Mouse (Mus musculus) kidney, postnatal 0 days (tissue): ENCODE measurements around the gene Acot1. TPM values are rescaled to one million over a fixed set of nuclear protein-coding genes. Genes with fewer than 3 reads are reported as not detected.

Experiments
- ATAC-seq: fragments of 200-750 bp; cut with Nextera tagmentation; replicated peaks from 2 replicates; pipeline ENCODE4 v1.8.0; 2017; ENCODE audit warnings: low read depth, moderate number of reproducible peaks, moderate TSS enrichment, moderate library complexity; ENCODE audit not compliant: low FRiP score
- DNase-seq: peaks from one replicate; pipeline ENCODE4 v3.0.0-alpha.2; 2016; ENCODE audit warnings: low spot score
- H3K27ac ChIP-seq: fragments of 300-500 bp; sonication (generic); 2 replicates; pipeline ENCODE4 v1.5.1; 2014; ENCODE audit warnings: mild to moderate bottlenecking
- H3K27me3 ChIP-seq: fragments of 300-500 bp; sonication (generic); 2 replicates; pipeline ENCODE4 v1.6.1; 2014; ENCODE audit warnings: low read length, mixed read lengths; ENCODE audit not compliant: insufficient read depth
- H3K36me3 ChIP-seq: fragments of 300-500 bp; sonication (generic); 2 replicates; pipeline ENCODE4 v1.6.1; 2014; ENCODE audit warnings: low read length, mixed read lengths; ENCODE audit not compliant: insufficient read depth
- H3K4me1 ChIP-seq: fragments of 300-500 bp; sonication (generic); replicated peaks from 2 replicates; pipeline ENCODE4 v1.6.1; 2014; ENCODE audit warnings: antibody characterized with exemption, low read length, mixed read lengths; ENCODE audit not compliant: insufficient read depth
- H3K4me2 ChIP-seq: fragments of 300-500 bp; sonication (generic); 2 replicates; pipeline ENCODE4 v1.6.1; 2014; ENCODE audit warnings: mild to moderate bottlenecking, low read length, moderate library complexity, mixed read lengths
- H3K4me3 ChIP-seq: fragments of 300-500 bp; sonication (generic); replicated peaks from 2 replicates; pipeline ENCODE4 v1.5.1; 2014; ENCODE audit warnings: low read depth, low read length
- H3K9ac ChIP-seq: fragments of 300-500 bp; sonication (generic); 2 replicates; pipeline ENCODE4 v1.6.1; 2014; ENCODE audit warnings: low read depth, low read length
- H3K9me3 ChIP-seq: fragments of 300-500 bp; sonication (generic); replicated peaks from 2 replicates; pipeline ENCODE4 v1.6.1; 2016; ENCODE audit warnings: low read length, inconsistent platforms, mixed read lengths
- CTCF ChIP-seq: IDR thresholded peaks from 2 replicates; pipeline ENCODE4 v1.5.1; 2016; ENCODE audit warnings: antibody characterized with exemption, low read depth, mild to moderate bottlenecking, moderate library complexity
- WGBS: fragments of 180-500 bp; shearing (Covaris S2); extraction: QIAGEN DNeasy Blood & Tissue Kit; methylation state at CpG from one replicate; pipeline ENCODE4 v1.1.7; 2014; 5-methylcytosine and 5-hydroxymethylcytosine counted together
- polyA plus RNA-seq: library from polyadenylated mRNA; unstranded; fragments of >200 nt; fragmentation: Nextera tagmentation; extraction: Ambion mirVana; gene quantifications from 2 replicates; pipeline ENCODE4 v1.2.1, GENCODE M21; 2015

Acot1 gene
- polyA plus RNA-seq, 1 experiment from 2014 or later = 176 TPM

DNA sequence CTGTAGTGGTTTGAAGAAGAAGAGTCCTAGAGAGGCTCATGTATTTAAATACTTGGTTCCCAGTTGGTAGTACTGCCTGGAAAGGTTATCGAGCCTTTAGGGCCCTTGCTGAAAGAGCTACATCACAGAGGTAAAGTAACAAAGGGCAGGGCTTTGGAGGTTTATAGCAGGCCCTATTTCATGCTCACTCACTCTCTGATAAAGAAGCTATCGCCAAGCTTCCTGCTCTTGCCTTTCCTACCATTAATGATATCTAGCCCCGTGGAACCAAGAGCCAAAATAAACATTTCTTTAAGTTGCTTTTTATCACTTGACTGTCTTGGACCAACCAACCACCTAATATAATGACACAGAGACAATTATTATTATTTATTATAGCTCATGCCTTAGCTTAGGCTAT, 8.9 kb upstream of the Acot1 start:
- no peak overlapping the region for H3K4me3 ChIP-seq
- peaks cover 3% of the 10 kb centered on the region; the same call in 1 of the 2 replicates for H3K9me3 ChIP-seq
- 19% methylated on average over 3 of the region's 3 CpGs for WGBS
- H3K4me2 ChIP-seq = no peak overlapping the region
- no peaks in the 10 kb centered on the region for H3K4me1 ChIP-seq
- DNase-seq = no peak
- no peak for TF ChIP-seq CTCF
- ATAC-seq = no peak
- H3K9ac ChIP-seq = no peak overlapping the region
- no peaks in the 10 kb centered on the region for H3K36me3 ChIP-seq
- H3K27ac ChIP-seq = no peak overlapping the region
- no peaks in the 10 kb centered on the region for H3K27me3 ChIP-seq

DNA sequence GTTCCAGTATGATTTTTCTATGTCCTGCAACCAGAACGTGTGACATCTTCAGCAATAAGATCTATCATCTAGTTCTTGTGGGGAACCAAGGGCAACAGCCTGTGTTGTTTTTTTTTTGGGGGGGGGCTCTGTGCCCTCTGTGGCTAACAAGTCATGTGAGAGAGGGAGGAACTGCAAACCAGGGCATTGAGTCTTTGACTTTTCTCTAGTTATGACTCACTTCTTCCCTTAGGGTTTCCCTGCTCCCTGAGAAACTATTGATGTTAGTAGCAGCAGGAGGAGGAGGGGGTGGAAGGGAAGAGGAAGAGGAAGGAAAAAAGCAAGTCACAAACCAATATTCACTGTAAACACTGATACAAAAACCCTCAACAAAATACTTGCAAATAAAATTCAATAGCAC, 5.4 kb upstream of the Acot1 start:
- DNase-seq = no peak
- 64% methylated on average over 1 of the region's 1 CpGs for WGBS
- no peak overlapping the region for H3K9ac ChIP-seq

GRCm38 (mm10) chr12:84008251-84008650, 1.0 kb upstream of the Acot1 start:
- no peak for TF ChIP-seq CTCF
- no peaks in the 10 kb centered on the region for H3K36me3 ChIP-seq
- WGBS = 88% methylated on average over 10 of the region's 12 CpGs
- DNase-seq (no peak), ATAC-seq (no peak)
- H3K9ac ChIP-seq = no peak overlapping the region
- H3K27ac ChIP-seq = no peak overlapping the region
- no peaks in the 10 kb centered on the region for H3K27me3 ChIP-seq
- H3K4me1 ChIP-seq = peaks cover 16% of the 10 kb centered on the region
- no peak overlapping the region for H3K4me3 ChIP-seq
- no peak overlapping the region for H3K4me2 ChIP-seq
- no peaks in the 10 kb centered on the region for H3K9me3 ChIP-seq

More for the DNA sequence above, 5.4 kb upstream of the Acot1 start:
- Histone ChIP-seq H3K4me3 (no peak overlapping the region), H3K27ac (no peak overlapping the region), H3K4me2 (no peak overlapping the region), H3K9me3 (peaks cover 3% of the 10 kb centered on the region; the same call in 1 of the 2 replicates), H3K4me1 (0 out of 2 replicates have a peak, but pooled peaks cover 6% of the 10 kb centered on the region), H3K36me3 (no peaks in the 10 kb centered on the region), H3K27me3 (no peaks in the 10 kb centered on the region)
- TF ChIP-seq CTCF = no peak
- ATAC-seq = no peak

DNA sequence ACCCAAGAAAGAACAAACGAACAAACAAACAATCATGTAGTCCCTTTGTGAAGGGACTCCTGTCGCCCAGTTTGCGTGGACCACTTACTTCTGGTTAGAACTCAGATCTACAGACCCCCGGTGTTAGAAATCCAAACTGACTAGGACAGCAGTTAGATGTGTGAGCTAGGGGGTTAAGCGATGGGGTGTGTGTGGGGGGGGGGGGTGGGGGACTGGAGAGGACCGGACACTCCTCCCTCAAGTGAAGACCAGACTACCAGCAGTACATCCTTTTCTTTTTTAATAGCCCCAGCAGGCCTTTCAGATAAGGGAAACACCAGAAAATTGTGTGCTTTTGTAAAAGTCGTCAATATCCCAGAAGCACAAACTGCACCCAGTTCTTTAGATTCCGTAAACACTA, 561 bp upstream of the Acot1 start:
- Histone ChIP-seq H3K4me3 (peak overlapping the region; percentile 37), H3K4me1 (peaks cover 16% of the 10 kb centered on the region), H3K9ac (peak overlapping the region; percentile 58), H3K4me2 (peak overlapping the region; percentile 56), H3K27ac (peak overlapping the region; percentile 73), H3K36me3 (no peaks in the 10 kb centered on the region), H3K27me3 (no peaks in the 10 kb centered on the region), H3K9me3 (no peaks in the 10 kb centered on the region)
- ATAC-seq (no peak), DNase-seq (no peak)
- no peak for TF ChIP-seq CTCF
- 65% methylated on average over 8 of the region's 8 CpGs for WGBS

DNA sequence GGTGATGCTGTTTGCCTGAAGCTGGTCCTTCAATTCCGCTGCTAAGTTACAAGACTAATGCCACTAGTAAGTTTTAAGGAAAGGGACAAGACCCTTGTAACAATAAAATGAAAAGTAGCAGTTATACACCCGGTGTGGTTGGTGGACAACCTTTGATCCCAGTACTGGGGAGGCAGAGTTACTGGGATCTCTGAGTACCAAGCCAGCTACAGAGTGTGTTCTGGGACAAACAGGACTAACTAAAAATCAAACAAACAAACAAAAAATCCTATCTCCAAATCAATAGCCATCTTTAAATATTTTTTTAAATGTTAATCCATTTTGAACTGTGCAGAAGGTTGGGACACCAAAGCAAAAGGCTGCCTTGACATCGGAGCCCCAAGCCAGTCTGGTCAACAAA, 911 bp downstream of the Acot1 start:
- H3K4me3 ChIP-seq = peak overlapping the region; percentile 37
- no peaks in the 10 kb centered on the region for H3K27me3 ChIP-seq
- DNase-seq (no peak), ATAC-seq (no peak)
- no peaks in the 10 kb centered on the region for H3K9me3 ChIP-seq
- H3K9ac ChIP-seq = 0 out of 2 replicates have a peak overlapping the region, but pooled peaks have one; percentile 58
- WGBS = 63% methylated on average over 3 of the region's 3 CpGs
- peak overlapping the region; percentile 56 for H3K4me2 ChIP-seq
- TF ChIP-seq CTCF = no peak
- H3K36me3 ChIP-seq = peaks cover 8% of the 10 kb centered on the region; the same call in 1 of the 2 replicates
- H3K27ac ChIP-seq = peak overlapping the region; percentile 48; the same call in 1 of the 2 replicates
- H3K4me1 ChIP-seq = peaks cover 16% of the 10 kb centered on the region

DNA sequence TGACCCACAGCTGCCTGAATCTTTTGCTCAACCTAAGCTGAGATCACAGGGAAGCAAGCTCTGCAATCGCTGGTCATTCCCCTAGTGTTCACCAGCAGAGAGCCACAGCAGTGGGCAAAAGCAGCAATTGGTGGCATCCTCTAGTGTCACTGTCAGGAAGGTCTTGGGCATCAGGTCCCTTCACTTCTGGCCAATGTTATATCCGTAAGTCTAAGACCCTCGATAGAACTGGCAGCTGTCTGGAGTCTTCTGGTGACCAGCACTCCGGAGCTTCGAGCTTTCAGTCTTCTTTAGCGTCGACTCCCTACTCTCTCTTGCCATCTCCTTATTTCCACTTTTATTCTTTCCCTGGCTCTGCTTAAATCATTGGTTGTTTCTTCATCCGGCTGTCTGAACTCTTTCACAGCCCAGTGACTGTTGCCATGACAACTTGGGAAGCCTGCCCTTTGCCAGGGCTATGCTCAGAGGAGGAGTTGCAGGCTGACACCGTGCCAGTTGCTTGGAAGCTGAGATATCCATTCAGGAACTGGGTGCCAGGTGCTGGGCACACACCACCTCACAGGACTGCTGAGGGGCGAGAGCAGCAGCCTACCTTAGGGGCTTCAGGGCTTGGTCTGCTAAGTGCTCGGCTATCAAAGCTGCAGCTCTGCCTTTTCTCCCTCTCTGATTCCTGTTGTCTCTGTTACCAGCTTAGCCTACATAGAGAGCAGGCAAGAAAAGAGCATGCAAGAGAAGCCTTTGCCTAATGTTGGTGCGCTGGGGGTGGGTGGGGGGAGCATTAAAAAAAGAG, 2.2 kb downstream of the Acot1 start:
- peaks cover 16% of the 10 kb centered on the region for H3K4me1 ChIP-seq
- peak; percentile 93 for DNase-seq
- peak; percentile 79 for ATAC-seq
- no peaks in the 10 kb centered on the region for H3K9me3 ChIP-seq
- H3K36me3 ChIP-seq = peaks cover 8% of the 10 kb centered on the region; the same call in 1 of the 2 replicates
- H3K9ac ChIP-seq = peak overlapping the region; percentile 31; the same call in 1 of the 2 replicates
- peak overlapping the region; percentile 56 for H3K4me2 ChIP-seq
- 25% methylated on average over 12 of the region's 12 CpGs for WGBS
- H3K27ac ChIP-seq = peak overlapping the region; percentile 48; the same call in 1 of the 2 replicates
- H3K4me3 ChIP-seq = 0 out of 2 replicates have a peak overlapping the region, but pooled peaks have one; percentile 11
- no peak for TF ChIP-seq CTCF
- H3K27me3 ChIP-seq = no peaks in the 10 kb centered on the region
